Mouse (Mus musculus) heart, adult 11 months (tissue): ENCODE measurements at regions not wholly inside any gene's neighbourhood (a gene's known extent, or its start where the extent isn't known, plus 50 kb on each side); places are given as distances from the start of the nearest gene placed in this dataset.

Experiments used
- DNase-seq: peaks from one replicate; pipeline ENCODE4 v3.0.0; 2022

GRCm38 (mm10) chr3:157699961-157700360 lies 133.3 kb downstream of the Ptger3 start:
- DNase-seq: no peak

- no peak for DNase-seq
Measured at GRCm38 (mm10) chr3:157698529-157698928, 131.8 kb downstream of the Ptger3 start.

GRCm38 (mm10) chr3:157695128-157696075 lies 128.7 kb downstream of the Ptger3 start:
- no peak for DNase-seq
